ENCODE assay signal across 17 mouse cellular contexts in genomic region chr2:77502458-77502857, GRCm38 (mm10).
DNase-seq lines count a peak whose midpoint lies in the region; ATAC-seq lines count a peak whose summit lies in the region.
"Had no signal": no experiment of that assay in that cellular context is flagged by ENCODE, and none has a peak within 500 bp of the region (broad histone marks: within the 10 kb centered on the region; RNA-seq: fewer than 3 reads in every experiment).

No protein-coding gene starts in this region.

- H3K4me1 ChIP-seq in forebrain, embryonic 13.5 days = peaks cover 8% of the 10 kb centered on the region
- H3K4me1 ChIP-seq in forebrain, embryonic 10.5 days = peaks cover 12% of the 10 kb centered on the region
- H3K4me1 ChIP-seq in liver, embryonic 11.5 days (replicated peaks; ENCODE audit: control insufficient read depth, insufficient read depth, low read length) = peaks cover 11% of the 10 kb centered on the region

- H3K9me3 ChIP-seq in forebrain, embryonic 13.5 days (replicated peaks) = no peaks in the 10 kb centered on the region
- no peaks in the 10 kb centered on the region for H3K9me3 ChIP-seq in forebrain, embryonic 10.5 days
- H3K9me3 ChIP-seq in liver, embryonic 11.5 days (ENCODE audit: control insufficient read depth, low read length) = no peaks in the 10 kb centered on the region
- H3K9me3 ChIP-seq: embryonic facial prominence, embryonic 12.5 days; hindbrain, embryonic 13.5 days; kidney, embryonic 15.5 days; limb, embryonic 10.5 days had no signal

- no peaks in the 10 kb centered on the region for H3K27me3 ChIP-seq in forebrain, embryonic 13.5 days
- no peaks in the 10 kb centered on the region for H3K27me3 ChIP-seq in forebrain, embryonic 10.5 days (ENCODE audit: poor library complexity, severe bottlenecking)
- no peaks in the 10 kb centered on the region for H3K27me3 ChIP-seq in liver, embryonic 11.5 days (replicated peaks; ENCODE audit: control insufficient read depth, insufficient read depth, low read length)
- H3K27me3 ChIP-seq: embryonic facial prominence, embryonic 12.5 days; hindbrain, embryonic 13.5 days; kidney, embryonic 15.5 days had no signal

- peak; percentile 56; the same call in 1 of the 2 replicates for ATAC-seq in forebrain, embryonic 13.5 days
- ATAC-seq in liver, embryonic 11.5 days (replicated peaks; ENCODE audit: low FRiP score) = peak; percentile 77
- peak; percentile 92 for ATAC-seq in megakaryocyte-erythroid progenitor cell, adult 5-6 weeks (replicated peaks; ENCODE audit: low FRiP score, low TSS enrichment, poor library complexity, severe bottlenecking)

- no peaks in the 10 kb centered on the region for H3K36me3 ChIP-seq in forebrain, embryonic 13.5 days (ENCODE audit: poor library complexity, severe bottlenecking)
- H3K36me3 ChIP-seq in forebrain, embryonic 10.5 days (replicated peaks) = no peaks in the 10 kb centered on the region
- no peaks in the 10 kb centered on the region for H3K36me3 ChIP-seq in liver, embryonic 11.5 days (ENCODE audit: control insufficient read depth, insufficient read depth, low read length)
- H3K36me3 ChIP-seq: embryonic facial prominence, embryonic 12.5 days; hindbrain, embryonic 13.5 days; kidney, embryonic 15.5 days; limb, embryonic 10.5 days had no signal

- DNase-seq in forebrain, embryonic 10.5 days (ENCODE audit: extremely low spot score, low spot score) = no peak
- peak; percentile 72 for DNase-seq in ovary, adult 18-20 months (ENCODE audit: low spot score)
- DNase-seq in ovary, postnatal 10 days (ENCODE audit: low spot score) = no peak
- DNase-seq in liver, embryonic 11.5 days (ENCODE audit: low spot score) = no peak
- no peak for DNase-seq in cerebellum, adult 11 months
- DNase-seq in retina, postnatal 1 day = no peak
- DNase-seq: adrenal gland, adult 8-10 months; cerebellum, postnatal 25 days; heart, adult 18-20 months; lung, postnatal 14 days; thymus, postnatal 14 days had no signal

- H3K4me2 ChIP-seq in forebrain, embryonic 13.5 days = no peak overlapping the region
- H3K4me2 ChIP-seq in liver, embryonic 11.5 days = peak overlapping the region; percentile 36
- H3K4me2 ChIP-seq: embryonic facial prominence, embryonic 12.5 days; hindbrain, embryonic 13.5 days; kidney, embryonic 15.5 days had no signal

- WGBS in forebrain, embryonic 13.5 days = 86% methylated on average over 8 of the region's 8 CpGs
- WGBS in forebrain, embryonic 10.5 days = 92% methylated on average over 8 of the region's 8 CpGs
- WGBS in liver, embryonic 11.5 days = 42% methylated on average over 8 of the region's 8 CpGs

- no peak overlapping the region for H3K27ac ChIP-seq in forebrain, embryonic 13.5 days
- H3K27ac ChIP-seq in forebrain, embryonic 10.5 days = no peak overlapping the region
- H3K27ac ChIP-seq in liver, embryonic 11.5 days (ENCODE audit: low read depth, low read length) = no peak overlapping the region
- H3K27ac ChIP-seq: embryonic facial prominence, embryonic 12.5 days; hindbrain, embryonic 13.5 days; kidney, embryonic 15.5 days; limb, embryonic 10.5 days had no signal

- H3K4me3 ChIP-seq in forebrain, embryonic 13.5 days = no peak overlapping the region
- no peak overlapping the region for H3K4me3 ChIP-seq in forebrain, embryonic 10.5 days
- H3K4me3 ChIP-seq in liver, embryonic 11.5 days (ENCODE audit: low read depth, low read length) = no peak overlapping the region
- H3K4me3 ChIP-seq: embryonic facial prominence, embryonic 12.5 days; hindbrain, embryonic 13.5 days; kidney, embryonic 15.5 days; limb, embryonic 10.5 days had no signal

- no peak overlapping the region for H3K9ac ChIP-seq in forebrain, embryonic 13.5 days
- H3K9ac ChIP-seq in liver, embryonic 11.5 days (ENCODE audit: low read depth, low read length) = no peak overlapping the region
- H3K9ac ChIP-seq: embryonic facial prominence, embryonic 12.5 days; hindbrain, embryonic 13.5 days; kidney, embryonic 15.5 days had no signal
